Mouse (Mus musculus): ENCODE data around the gene Sulf2. TPM values are rescaled to one million over a fixed set of nuclear protein-coding genes. Genes with fewer than 3 reads are reported as not detected.

Gene Sulf2
- total RNA-seq, 2 experiments from 2014 or later, result 39.7 to 40.6 TPM

DNA sequence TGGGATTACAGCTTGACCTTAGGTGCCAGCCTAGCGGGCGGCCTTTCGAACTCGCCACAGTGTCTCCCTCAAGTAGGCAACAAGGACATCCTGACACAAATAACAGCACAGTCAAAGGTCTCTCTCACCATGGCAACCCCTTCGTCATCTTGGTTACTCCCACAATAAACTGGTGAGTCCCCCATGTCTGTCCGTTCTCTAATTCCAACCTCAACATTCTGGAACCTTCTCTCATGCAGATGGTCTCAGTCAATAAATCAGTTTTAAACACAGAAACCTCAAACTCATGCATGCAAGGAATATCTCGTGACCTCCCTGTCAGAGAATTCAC lies 39.2 kb downstream of the Sulf2 start:
- DNase-seq, result no peak

DNA sequence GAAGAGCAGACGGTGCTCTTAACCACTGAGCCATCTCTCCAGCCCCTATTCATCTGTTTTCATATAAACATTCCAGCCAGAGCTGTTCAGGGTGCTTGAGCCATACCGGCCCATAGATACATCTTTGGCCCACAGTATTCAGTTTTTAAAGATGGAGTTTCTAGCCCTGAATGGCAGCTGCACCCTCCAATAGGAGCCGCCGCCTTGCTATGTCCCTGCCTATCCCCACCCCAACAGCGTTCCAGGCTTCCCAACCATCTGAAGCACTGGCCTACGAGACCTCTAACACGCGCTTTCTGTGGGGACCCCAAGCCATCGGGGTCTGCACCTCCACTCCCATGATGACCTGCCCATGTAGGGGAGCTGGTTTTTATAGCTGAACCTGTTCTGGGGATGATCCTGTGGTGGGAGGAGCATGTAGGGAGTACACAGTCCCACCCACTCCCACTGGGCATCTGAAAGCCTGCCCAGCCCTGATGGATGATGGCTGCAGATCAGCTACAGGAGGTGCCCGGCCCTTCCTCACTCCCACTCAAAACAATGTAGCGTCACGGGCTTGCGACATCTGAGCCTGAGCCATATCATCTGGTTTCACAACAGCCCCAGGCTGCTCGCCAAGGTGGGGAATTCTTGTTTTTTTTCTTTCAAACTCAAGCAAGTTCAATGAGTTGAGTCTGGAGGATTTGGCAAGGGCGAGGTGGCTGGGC lies 39.7 kb downstream of the Sulf2 start:
- DNase-seq, result peak; percentile 91

GRCm38 (mm10) chr2:166112986-166113385 lies 42.5 kb downstream of the Sulf2 start:
- no peak for DNase-seq

- peak in 1 of 2 experiments; percentile 55 for DNase-seq
Measured at GRCm38 (mm10) chr2:166111831-166112250, 43.6 kb downstream of the Sulf2 start.

GRCm38 (mm10) chr2:166111238-166111637 lies 44.2 kb downstream of the Sulf2 start:
- no peak for DNase-seq

DNA sequence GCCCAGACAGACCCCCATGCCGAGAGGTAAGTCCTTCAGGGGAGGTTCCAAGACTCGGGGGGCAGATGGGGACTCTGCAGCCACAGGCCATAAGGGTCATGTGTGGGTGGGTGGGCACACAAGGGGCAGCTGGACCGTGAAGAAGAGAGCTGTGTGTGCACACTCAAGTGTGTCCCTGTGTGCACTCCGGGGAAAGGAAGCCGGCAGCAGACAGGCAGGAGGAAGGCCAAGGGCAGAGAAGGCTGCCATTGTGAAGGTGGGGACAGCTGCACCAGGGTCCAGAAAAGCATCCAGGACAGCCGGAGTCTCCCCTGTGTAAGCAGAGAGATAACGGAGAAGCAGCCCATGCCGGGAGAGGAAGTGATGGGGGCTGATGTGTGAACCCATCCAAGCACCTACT lies 44.7 kb downstream of the Sulf2 start:
- DNase-seq, result no peak

DNA sequence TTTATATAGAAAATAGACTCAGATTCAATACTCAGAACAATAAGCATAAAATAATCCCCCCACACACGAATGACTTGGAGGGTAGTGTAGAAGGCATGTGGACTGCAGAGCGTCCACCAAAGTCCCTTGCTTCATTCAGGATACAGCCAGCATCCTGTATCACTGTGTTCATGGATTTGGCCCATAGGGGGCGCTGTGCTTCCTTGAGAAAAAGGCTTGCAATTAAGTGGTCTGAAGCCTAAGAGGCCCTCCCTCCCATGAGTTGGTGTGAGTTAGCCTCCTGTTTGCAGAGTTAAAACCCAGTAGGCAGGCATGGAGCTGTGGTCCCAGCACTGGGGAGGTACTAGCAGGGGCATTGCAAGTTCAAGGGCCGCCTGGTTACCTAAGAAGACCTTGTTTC lies 47.1 kb downstream of the Sulf2 start:
- peak; percentile 85 to 95 for DNase-seq

DNA sequence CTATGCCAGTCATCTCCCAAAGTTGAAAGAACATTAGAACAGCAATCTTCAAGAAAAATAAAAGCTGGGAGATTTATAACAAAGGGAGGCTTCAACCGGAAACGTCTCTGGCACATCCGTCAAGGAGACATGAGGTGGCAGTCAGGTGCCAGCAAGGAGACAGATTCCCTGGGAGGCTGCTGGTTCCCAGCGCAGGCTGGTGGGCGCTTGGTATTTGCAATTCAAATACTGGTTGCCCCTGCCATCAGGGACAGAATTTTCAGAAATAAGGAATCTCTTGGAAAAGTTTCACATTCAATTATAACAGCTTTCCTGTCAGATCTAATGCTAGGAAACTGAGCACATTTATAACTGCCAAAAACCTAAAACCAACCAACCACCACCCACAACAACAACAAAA lies 47.6 kb downstream of the Sulf2 start:
- DNase-seq, result no peak

DNA sequence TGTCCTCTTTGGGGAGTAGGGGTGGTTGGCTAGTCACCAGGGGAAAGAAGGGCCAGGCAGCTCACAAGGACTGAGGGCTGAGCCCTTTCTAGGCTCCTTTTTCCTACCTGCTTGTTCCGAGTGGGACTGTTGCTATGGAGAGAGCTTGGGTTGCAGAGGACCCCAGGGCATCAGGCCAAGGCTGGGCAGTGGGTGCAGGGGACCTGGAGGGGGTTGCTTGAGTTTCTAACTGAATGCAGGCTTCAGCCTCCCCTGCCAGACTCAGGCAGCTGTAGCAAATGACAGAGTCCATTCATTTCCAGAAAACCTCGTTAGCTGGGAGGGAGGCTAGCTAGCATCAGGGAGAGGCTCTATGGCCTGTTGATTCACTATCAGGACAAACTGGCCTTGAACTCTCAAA lies 48.8 kb downstream of the Sulf2 start:
- no peak for DNase-seq

- DNase-seq, result no peak
Measured at GRCm38 (mm10) chr2:166105911-166106310, 49.6 kb downstream of the Sulf2 start.

- DNase-seq, result peak; percentile 72 to 87
Measured at GRCm38 (mm10) chr2:166102893-166103292, 52.6 kb downstream of the Sulf2 start.

DNA sequence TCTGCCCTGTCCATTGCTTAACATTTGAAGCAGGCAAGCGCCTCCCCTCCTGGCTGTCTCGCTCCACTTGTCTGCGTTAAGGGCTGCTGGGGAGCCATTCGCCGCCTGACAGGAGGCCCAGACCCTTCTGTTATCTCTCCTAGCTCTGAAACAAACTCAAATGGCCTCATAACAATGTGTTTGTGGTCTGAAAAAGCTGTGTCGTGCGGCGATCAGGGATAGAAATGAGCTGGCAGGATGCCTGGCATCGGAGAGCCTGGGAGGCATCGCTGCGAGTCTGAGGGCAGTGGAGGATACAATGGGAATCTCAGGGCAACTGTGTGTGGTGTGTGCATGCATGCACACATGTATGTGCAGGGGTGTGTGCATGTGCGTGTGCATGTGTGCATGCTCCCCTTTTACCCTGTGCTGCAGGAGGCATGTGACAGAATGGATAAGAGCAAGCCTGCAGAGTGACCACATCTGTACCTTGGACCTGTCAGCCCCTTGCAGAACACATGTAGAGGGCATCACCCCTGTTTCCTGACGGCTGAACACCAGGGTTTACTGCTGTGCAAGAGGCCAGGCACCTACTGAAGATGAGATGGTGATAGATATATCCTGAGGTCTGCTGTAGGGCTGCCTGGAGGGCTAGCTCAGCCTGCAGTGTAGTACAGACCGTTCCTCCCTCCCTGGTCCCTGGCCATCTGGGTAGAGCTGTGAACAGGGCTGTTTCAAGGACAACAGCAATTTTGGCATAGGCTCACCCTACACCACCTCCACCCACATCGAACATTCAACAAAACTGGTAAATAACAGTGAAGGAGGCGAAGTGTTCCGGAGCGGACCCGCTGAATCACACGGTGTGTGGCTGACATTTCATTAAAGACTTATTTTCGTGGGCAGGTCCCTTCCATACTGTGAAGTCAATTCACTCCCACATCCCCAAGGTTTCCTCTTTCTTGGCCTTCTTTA lies 54.9 kb downstream of the Sulf2 start:
- no peak for DNase-seq

DNA sequence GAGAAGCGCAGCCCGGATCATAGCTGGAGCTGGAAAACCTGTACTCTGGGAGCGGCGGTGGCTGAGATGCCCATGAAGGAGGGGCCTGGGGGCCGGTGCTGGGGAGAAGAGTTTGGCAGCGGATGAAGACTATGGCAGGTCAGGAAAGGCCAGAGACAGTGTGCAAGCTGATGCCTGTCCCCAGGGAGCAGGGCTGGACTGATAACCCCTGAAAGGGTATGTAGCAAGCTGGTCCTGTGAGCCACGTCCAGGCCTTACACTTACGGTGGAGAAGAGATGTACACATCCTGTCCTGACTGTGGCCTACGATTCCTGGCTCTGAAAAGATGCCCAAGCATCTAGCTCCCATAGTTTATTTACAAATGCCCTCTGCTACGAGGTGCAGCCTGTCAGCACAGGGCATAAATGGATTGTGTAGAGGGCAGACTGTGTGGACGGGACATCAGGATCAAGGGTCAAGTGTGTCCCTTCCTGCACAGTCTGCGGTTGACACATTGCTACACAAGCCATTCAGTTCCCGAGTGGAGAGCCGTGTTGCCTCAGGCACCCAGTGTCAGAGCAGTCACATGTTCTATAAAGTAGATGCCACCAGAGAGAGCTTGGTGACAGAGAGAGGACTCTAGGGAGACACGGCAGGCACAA lies 57.0 kb downstream of the Sulf2 start:
- no peak for DNase-seq

GRCm38 (mm10) chr2:166097443-166098291 lies 57.8 kb downstream of the Sulf2 start:
- peak; percentile 58 to 70 for DNase-seq

DNA sequence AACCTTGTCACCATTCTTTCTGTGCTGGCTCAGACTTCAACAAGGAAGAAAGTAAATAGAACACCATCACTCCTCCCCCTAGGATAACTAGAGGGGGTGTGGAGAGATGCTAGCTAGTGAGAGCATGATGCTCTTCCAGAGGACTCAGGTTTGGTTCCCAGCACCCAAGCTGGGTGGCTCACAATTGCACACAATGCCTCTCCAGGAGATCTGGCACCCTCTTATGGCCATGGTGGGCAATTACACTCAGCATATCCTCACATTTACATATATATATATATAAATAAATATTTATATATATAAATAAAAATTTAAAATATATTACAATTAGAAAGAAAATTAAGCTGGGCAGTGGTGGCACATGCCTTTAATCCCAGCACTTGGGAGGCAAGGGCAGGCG lies 58.6 kb downstream of the Sulf2 start:
- DNase-seq, result no peak

DNA sequence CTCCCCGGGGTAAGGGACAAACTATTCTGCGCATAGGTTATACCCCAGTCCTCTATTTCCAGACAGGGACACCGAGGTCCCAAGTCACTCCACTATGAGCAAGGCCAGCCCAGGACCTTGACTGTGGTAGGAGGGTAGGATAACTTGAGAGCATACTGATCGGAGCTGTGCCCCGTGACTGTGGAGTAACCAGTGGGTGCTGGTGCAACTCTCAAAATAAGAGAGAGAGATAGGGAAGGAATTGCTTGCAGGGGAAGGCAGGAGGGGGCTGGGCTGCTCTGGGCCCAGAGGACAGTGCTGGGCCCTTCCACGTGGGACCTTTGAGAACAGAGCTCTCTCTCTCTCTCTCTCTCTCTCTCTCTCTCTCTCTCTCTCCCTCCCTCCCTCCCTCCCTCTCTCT lies 59.2 kb downstream of the Sulf2 start:
- no peak for DNase-seq

- no peak for DNase-seq
Measured at GRCm38 (mm10) chr2:166092412-166092811, 63.1 kb downstream of the Sulf2 start.

GRCm38 (mm10) chr2:166091599-166091998 lies 63.9 kb downstream of the Sulf2 start:
- DNase-seq, result no peak

- no peak for DNase-seq
Measured at GRCm38 (mm10) chr2:166090131-166090581, 65.3 kb downstream of the Sulf2 start.

GRCm38 (mm10) chr2:166088991-166089390 lies 66.5 kb downstream of the Sulf2 start:
- DNase-seq, result no peak

DNA sequence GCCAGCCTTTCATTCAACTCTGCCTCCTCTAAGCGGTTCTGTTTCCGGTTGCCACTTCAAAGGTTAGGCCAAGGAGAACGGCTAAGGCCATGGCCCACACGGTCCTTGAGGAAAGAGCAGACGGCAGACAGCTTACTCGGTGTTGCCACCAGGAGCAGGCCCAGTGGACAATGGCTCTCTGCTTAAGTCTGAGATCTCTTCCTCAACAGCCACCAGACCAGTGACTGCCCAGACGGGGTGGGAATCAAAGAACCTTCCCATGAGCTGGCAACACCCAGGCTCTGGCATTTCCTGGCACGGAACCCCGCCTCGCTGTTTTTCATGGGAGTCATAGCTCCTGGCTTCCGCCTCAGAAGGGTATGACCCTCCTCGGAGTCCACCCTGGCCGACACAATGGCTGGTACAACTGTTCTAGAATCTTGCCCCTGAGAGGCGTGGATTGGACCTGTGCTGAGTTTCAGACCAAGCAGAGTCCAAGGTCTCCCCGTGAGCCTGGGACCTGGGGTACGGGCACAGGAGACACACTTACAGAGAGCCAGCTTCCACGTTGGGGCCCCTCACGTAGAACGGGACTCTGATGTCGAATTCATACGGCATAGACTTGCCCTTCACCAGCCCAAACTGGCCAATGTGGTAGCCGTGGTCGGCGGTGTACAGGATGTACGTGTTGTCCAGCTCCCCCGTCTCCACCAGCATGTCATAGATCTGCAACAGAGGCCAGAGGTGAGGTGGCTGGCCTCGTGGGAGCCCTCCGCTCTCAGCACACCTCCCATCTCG lies 68.8 kb downstream of the Sulf2 start:
- no peak for DNase-seq

All from heart, adult 18-20 months (tissue).